Mouse (Mus musculus) G1E (cell line): ENCODE results near the gene Akt1s1. TPM values are rescaled to one million over a fixed set of nuclear protein-coding genes. Genes with fewer than 3 reads are reported as not detected.
A peak's percentile ranks its signal among the peaks of the same experiment; 100 is the strongest.

Experiments
- ATAC-seq: 2 replicates; pipeline ENCODE4 v1.8.0; 2016; ENCODE audit warnings: mild to moderate bottlenecking; ENCODE audit not compliant: insufficient number of reproducible peaks, poor library complexity, low FRiP score, severe bottlenecking; ENCODE audit errors: extremely low read depth
- DNase-seq: peaks from one replicate; pipeline ENCODE4 v3.0.0; 2012; ENCODE audit warnings: low spot score
- H3K27me3 ChIP-seq: 2 replicates; pipeline ENCODE4 v1.6.1; 2012; ENCODE audit warnings: mild to moderate bottlenecking, low read length, inconsistent platforms; ENCODE audit not compliant: insufficient read depth
- H3K36me3 ChIP-seq: replicated peaks from 2 replicates; pipeline ENCODE3; 2012; ENCODE audit warnings: mild to moderate bottlenecking, inconsistent platforms
- H3K4me1 ChIP-seq: 2 replicates; pipeline ENCODE4 v1.6.1; 2012; ENCODE audit warnings: low read depth, low read length, inconsistent platforms, mixed read lengths; ENCODE audit not compliant: insufficient read depth
- H3K4me3 ChIP-seq: 2 replicates; pipeline ENCODE4 v1.5.1; 2012; ENCODE audit warnings: low read depth, mild to moderate bottlenecking, inconsistent platforms, low read length, moderate library complexity, mixed read lengths
- H3K9me3 ChIP-seq: replicated peaks from 2 replicates; pipeline ENCODE4 v1.6.1; 2012; ENCODE audit warnings: inconsistent platforms
- CTCF ChIP-seq: IDR thresholded peaks from 2 replicates; pipeline ENCODE4 v1.5.1; 2012; ENCODE audit warnings: low read depth, low read length, inconsistent platforms, mixed read lengths
- GATA1 ChIP-seq: IDR thresholded peaks from 2 replicates; pipeline ENCODE4 v1.6.1; 2012; ENCODE audit warnings: borderline replicate concordance, low read length, inconsistent platforms, mixed read lengths
- GATA2 ChIP-seq: IDR thresholded peaks from 2 replicates; pipeline ENCODE4 v1.6.1; 2012; ENCODE audit warnings: low read depth, low read length, inconsistent platforms, borderline replicate concordance
- POLR2AphosphoS5 ChIP-seq: IDR thresholded peaks from 2 replicates; pipeline ENCODE4 v1.6.1; 2012; ENCODE audit warnings: low read depth, low read length, inconsistent platforms; ENCODE audit not compliant: insufficient replicate concordance
- TAL1 ChIP-seq: conservative IDR thresholded peaks from 2 replicates; pipeline ENCODE4 v1.6.1; 2012; ENCODE audit warnings: low read depth, low read length, inconsistent platforms, mixed read lengths
- polyA plus RNA-seq: library from polyadenylated mRNA; stranded (reverse); fragments of >175 nt; gene quantifications from 2 replicates; pipeline ENCODE4 v1.2.3, GENCODE M21; 2012
- total RNA-seq, 2 experiments: library from RNA; stranded (forward) in 1 of 2; stranded (reverse) in 1 of 2; fragments of 200-1000 nt in 1 of 2; fragments of >200 nt in 1 of 2; fragmentation: Nextera tagmentation in 1 of 2; gene quantifications; 2 replicates each; pipeline ENCODE4 v1.2.3; 2014 to 2017

The Akt1s1 gene
- total and polyA plus RNA-seq, 3 experiments: 13.3 to 290 (median 23.7) TPM

DNA sequence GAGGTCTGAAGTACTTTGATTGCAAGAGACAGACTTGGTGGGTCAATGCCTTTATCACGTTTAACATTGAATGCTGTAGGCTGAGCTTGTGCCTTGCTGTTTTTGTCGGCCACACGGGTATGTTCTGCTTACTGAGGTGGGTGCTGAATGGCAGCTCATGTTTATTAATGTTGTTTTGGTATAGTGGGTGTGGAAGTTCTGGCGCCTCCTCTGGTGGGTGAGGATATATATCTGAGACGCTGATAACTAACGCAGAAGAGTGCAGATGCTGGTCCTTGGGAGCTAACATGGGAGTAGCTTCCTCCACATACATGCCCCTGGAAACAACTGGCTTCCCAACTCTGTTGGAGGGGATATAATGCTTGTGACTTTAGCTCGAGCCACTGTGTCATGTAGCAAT, 25.4 kb upstream of the Akt1s1 start:
- Histone ChIP-seq H3K27me3 (no peaks in the 10 kb centered on the region), H3K4me1 (peaks cover 91% of the 10 kb centered on the region), H3K9me3 (no peaks in the 10 kb centered on the region), H3K4me3 (no peak overlapping the region), H3K36me3 (peaks cover 97% of the 10 kb centered on the region)
- no peak for ATAC-seq
- TF ChIP-seq POLR2AphosphoS5: no peak
- no peak for TF ChIP-seq CTCF
- TF ChIP-seq GATA2: no peak
- no peak for TF ChIP-seq TAL1
- TF ChIP-seq GATA1: no peak
- no peak for DNase-seq

DNA sequence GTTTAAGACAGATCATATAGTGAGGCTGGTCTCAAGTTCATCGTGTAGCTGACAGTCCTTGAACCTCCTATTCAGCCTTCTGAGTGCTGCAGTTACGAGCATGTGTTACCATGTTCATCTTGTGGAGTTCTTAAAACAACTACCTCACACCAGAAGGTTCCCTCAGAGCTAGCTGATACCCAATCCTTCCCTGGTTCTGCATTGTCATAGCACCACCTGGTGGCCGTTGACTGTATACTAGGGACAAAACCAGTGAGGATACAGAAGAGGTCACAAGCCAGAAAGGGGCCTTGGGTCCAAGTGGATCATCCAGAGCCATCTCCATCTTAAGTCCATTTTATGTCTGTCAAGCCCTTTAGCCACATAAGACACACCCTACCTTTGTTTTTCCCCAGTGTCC, 23.9 kb upstream of the Akt1s1 start:
- Histone ChIP-seq H3K36me3 (peaks cover 97% of the 10 kb centered on the region), H3K4me1 (peaks cover 91% of the 10 kb centered on the region), H3K27me3 (no peaks in the 10 kb centered on the region), H3K9me3 (no peaks in the 10 kb centered on the region), H3K4me3 (no peak overlapping the region)
- ATAC-seq (peak; percentile 43; the same call in 1 of the 2 replicates), DNase-seq (peak; percentile 46)
- TF ChIP-seq CTCF (peak; percentile 66; the same call in 1 of the 2 replicates), TAL1 (no peak)

DNA sequence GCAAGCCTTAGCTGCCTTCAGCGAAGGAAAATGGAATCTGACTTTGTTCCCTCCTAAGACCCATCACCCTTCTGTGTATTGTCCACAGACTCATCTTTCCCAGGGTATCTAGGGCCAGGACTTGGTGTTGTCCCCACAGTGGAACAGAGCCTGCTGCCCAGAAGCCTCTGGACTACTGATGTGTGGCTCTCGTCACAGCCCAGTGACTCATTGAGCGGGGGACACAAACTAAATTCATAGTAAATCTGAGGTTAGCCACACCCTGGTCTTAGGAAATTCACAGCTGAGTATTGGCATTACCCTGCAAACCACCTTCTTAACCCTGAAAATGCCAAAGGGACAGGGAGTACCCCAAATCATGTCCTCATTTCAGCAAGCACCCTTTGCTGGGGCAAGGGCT, 22.0 kb upstream of the Akt1s1 start:
- ATAC-seq (no peak), DNase-seq (no peak)
- Histone ChIP-seq H3K4me1 (peaks cover 90% of the 10 kb centered on the region), H3K4me3 (no peak overlapping the region), H3K27me3 (no peaks in the 10 kb centered on the region), H3K36me3 (peaks cover 97% of the 10 kb centered on the region), H3K9me3 (no peaks in the 10 kb centered on the region)
- TF ChIP-seq POLR2AphosphoS5: no peak

DNA sequence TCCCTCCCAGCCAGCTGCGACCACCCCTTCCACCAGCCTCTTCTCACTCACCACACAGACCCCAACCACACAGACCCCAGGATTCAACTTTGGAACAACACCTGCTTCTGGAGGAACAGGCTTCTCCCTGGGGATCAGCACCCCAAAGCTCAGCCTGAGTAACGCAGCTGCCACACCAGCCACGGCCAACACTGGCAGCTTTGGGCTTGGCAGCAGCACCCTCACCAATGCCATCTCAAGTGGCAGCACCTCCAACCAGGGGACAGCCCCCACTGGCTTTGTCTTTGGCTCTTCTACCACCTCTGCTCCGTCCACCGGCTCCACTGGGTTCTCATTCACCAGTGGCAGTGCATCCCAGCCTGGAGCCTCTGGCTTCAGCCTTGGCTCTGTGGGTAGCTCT, 20.1 kb upstream of the Akt1s1 start:
- TF ChIP-seq GATA2 (no peak), CTCF (no peak), GATA1 (no peak), POLR2AphosphoS5 (no peak), TAL1 (no peak)
- no peak for ATAC-seq
- peaks cover 80% of the 10 kb centered on the region for H3K4me1 ChIP-seq

DNA sequence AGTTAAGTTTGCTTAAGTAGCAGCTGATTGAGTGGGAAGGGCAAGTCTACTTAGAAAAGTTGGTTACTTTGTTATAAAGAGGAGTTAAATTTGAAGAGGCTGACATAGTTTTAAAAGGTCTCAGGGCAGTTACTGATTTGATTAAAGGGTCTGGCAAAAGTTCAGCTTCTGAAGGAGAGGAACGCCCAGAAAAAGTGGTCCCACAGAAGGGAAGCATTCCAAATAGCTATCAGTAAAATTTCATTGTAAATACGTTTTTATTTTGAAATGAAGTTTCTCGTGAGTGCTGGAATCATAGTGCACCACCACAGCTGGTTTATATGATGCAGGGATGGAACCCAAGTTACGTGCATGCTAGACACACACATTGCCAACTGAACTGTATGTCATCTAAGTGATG, 16.0 kb upstream of the Akt1s1 start:
- ATAC-seq: no peak
- Histone ChIP-seq H3K4me1 (peaks cover 61% of the 10 kb centered on the region), H3K9me3 (no peaks in the 10 kb centered on the region), H3K4me3 (no peak overlapping the region), H3K36me3 (peaks cover 94% of the 10 kb centered on the region), H3K27me3 (no peaks in the 10 kb centered on the region)
- DNase-seq: no peak
- no peak for TF ChIP-seq CTCF
- no peak for TF ChIP-seq GATA1
- no peak for TF ChIP-seq POLR2AphosphoS5
- no peak for TF ChIP-seq GATA2

More for the DNA sequence above, 20.1 kb upstream of the Akt1s1 start:
- no peaks in the 10 kb centered on the region for H3K9me3 ChIP-seq
- H3K27me3 ChIP-seq: no peaks in the 10 kb centered on the region
- no peak for DNase-seq
- peaks cover 94% of the 10 kb centered on the region for H3K36me3 ChIP-seq
- peak overlapping the region; percentile 10; the same call in 1 of the 2 replicates for H3K4me3 ChIP-seq

DNA sequence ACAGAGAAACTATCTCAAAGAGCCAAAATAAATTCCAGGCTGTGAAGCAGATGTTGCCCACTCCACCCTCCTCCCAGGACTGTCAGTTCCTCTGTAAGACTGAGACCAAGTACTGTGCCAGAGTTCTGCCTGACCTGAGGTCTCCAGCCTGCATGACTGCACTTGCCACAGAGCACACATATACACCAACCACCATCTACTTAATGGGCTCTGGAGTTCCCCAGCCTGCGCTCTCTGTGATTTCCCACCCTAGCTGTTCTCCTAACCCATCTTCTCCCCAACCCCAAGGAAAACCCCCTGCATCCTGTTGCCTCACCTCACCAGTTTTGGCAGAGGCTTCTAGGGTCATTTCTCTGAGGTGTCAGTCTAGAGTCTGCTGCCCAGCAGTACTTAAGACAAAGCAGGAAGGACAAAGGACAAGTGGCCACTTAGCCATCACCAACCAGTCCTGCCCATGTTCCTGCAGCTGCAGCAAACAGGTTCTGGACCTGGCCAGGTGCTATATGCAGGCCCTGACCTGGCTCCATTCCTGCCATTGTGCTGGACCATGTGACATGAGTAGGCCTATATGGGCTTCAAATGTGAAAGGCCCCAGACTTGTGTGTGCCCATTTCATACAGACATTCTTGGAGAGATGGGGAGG, 13.3 kb upstream of the Akt1s1 start:
- peaks cover 94% of the 10 kb centered on the region for H3K36me3 ChIP-seq
- H3K9me3 ChIP-seq: peaks cover 13% of the 10 kb centered on the region
- DNase-seq (no peak), ATAC-seq (no peak)
- no peak overlapping the region for H3K4me3 ChIP-seq
- peaks cover 43% of the 10 kb centered on the region for H3K4me1 ChIP-seq
- no peaks in the 10 kb centered on the region for H3K27me3 ChIP-seq
- TF ChIP-seq GATA2: no peak
- no peak for TF ChIP-seq POLR2AphosphoS5
- no peak for TF ChIP-seq CTCF
- TF ChIP-seq GATA1: no peak
- no peak for TF ChIP-seq TAL1

DNA sequence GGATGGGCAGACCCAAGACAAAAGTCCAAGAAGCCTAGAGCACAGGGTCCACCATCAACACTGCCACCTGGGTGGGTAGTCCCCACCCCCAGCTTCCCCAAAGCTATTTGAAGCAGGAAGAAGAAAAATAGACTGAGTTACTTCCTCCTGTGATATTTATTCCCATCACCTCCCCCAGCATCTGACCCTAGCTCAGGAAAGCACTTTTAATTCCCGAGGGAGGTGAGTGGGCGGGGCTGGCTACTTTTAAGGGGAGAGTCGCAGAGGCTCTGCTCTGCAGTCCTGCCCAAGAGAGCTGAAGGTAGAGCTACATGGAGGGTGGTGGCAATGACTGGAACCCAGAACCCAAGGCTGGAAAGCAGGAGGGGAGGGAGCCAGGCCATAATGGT, 12.8 kb upstream of the Akt1s1 start:
- Histone ChIP-seq H3K27me3 (no peaks in the 10 kb centered on the region), H3K9me3 (peaks cover 14% of the 10 kb centered on the region), H3K36me3 (peaks cover 94% of the 10 kb centered on the region), H3K4me3 (no peak overlapping the region), H3K4me1 (peaks cover 42% of the 10 kb centered on the region)
- DNase-seq (no peak), ATAC-seq (no peak)
- TF ChIP-seq GATA2 (no peak), GATA1 (no peak), TAL1 (no peak), POLR2AphosphoS5 (no peak), CTCF (no peak)
